Mouse (Mus musculus): Measurements from ENCODE around the gene Tmprss4.

GRCm38 (mm10) chr9:45138191-45139032, 65.5 kb downstream of the Tmprss4 start, which contains the start of gene Scn4b:
- TF ChIP-seq CTCF (conservative IDR thresholded peaks at IDR 0.05; ENCODE audit: insufficient read depth, insufficient read length, low read depth, low read length) (no peak), POLR2A (IDR thresholded peaks at IDR 0.05; ENCODE audit: low read depth, low read length) (no peak)
